In genomic region chr5:64694606-64695005, GRCm38 (mm10) we compare ENCODE assay signal across 16 mouse cellular contexts.
"Had no signal": no experiment of that assay in that cellular context is flagged by ENCODE, and none has a peak within 500 bp of the region (broad histone marks: within the 10 kb centered on the region; RNA-seq: fewer than 3 reads in every experiment).

No protein-coding gene starts in this region.

- H3K27ac ChIP-seq: neural tube, embryonic 12.5 days; neural tube, embryonic 13.5 days; neural tube, embryonic 15.5 days; stomach, embryonic 15.5 days; stomach, postnatal 0 days had no signal

- H3K4me3 ChIP-seq: neural tube, embryonic 12.5 days; neural tube, embryonic 13.5 days; neural tube, embryonic 15.5 days; stomach, embryonic 15.5 days had no signal

- H3K9me3 ChIP-seq: neural tube, embryonic 12.5 days; neural tube, embryonic 13.5 days; neural tube, embryonic 15.5 days; stomach, embryonic 15.5 days had no signal

- H3K27me3 ChIP-seq: neural tube, embryonic 12.5 days; neural tube, embryonic 13.5 days; neural tube, embryonic 15.5 days; stomach, embryonic 15.5 days had no signal

- H3K4me2 ChIP-seq: neural tube, embryonic 12.5 days; neural tube, embryonic 13.5 days; neural tube, embryonic 15.5 days; stomach, embryonic 15.5 days had no signal

- H3K4me1 ChIP-seq: neural tube, embryonic 12.5 days; neural tube, embryonic 13.5 days; neural tube, embryonic 15.5 days; stomach, embryonic 15.5 days had no signal

- H3K36me3 ChIP-seq: neural tube, embryonic 12.5 days; neural tube, embryonic 13.5 days; neural tube, embryonic 15.5 days; stomach, embryonic 15.5 days had no signal

- DNase-seq: right cerebral cortex, adult 18-20 months; right cerebral cortex, postnatal 14 days; right cerebral cortex, postnatal 25 days; right cerebral cortex, postnatal 4 days; spleen, adult 18-20 months; thymus, adult 18-20 months; thymus, adult 2 months; thymus, postnatal 14 days; thymus, postnatal 25 days; thymus, postnatal 36 days; thymus, postnatal 4 days had no signal

- H3K9ac ChIP-seq: neural tube, embryonic 12.5 days; neural tube, embryonic 13.5 days; neural tube, embryonic 15.5 days; stomach, embryonic 15.5 days had no signal
